Mouse (Mus musculus) neural tube, embryonic 14.5 days (tissue): ENCODE measurements at regions not wholly inside any gene's neighbourhood (a gene's known extent, or its start where the extent isn't known, plus 50 kb on each side); places are given as distances from the start of the nearest gene placed in this dataset.

Experiments used
- ATAC-seq: fragments of 200-750 bp; cut with Nextera tagmentation; 2 replicates; pipeline ENCODE4 v1.8.0; 2017; ENCODE audit warnings: low read depth, mild to moderate bottlenecking, moderate TSS enrichment, moderate library complexity
- H3K27ac ChIP-seq: fragments of 300-500 bp; sonication (generic); 2 replicates; pipeline ENCODE4 v1.5.1; 2014; ENCODE audit warnings: low read depth, mild to moderate bottlenecking, control low read depth, low read length, moderate library complexity, mixed read lengths
- H3K27me3 ChIP-seq: fragments of 300-500 bp; sonication (generic); 2 replicates; pipeline ENCODE4 v1.6.1; 2014; ENCODE audit warnings: low read length; ENCODE audit not compliant: control insufficient read depth, insufficient read depth
- H3K36me3 ChIP-seq: fragments of 300-500 bp; sonication (generic); 2 replicates; pipeline ENCODE4 v1.6.1; 2014; ENCODE audit warnings: low read length, mixed read lengths; ENCODE audit not compliant: control insufficient read depth, insufficient read depth
- H3K4me1 ChIP-seq: fragments of 300-500 bp; sonication (generic); 2 replicates; pipeline ENCODE4 v1.6.1; 2014; ENCODE audit warnings: low read length; ENCODE audit not compliant: control insufficient read depth, insufficient read depth
- H3K4me2 ChIP-seq: fragments of 300-500 bp; sonication (generic); 2 replicates; pipeline ENCODE4 v1.6.1; 2014; ENCODE audit warnings: mild to moderate bottlenecking, low read depth, low read length, control low read depth
- H3K4me3 ChIP-seq: fragments of 300-500 bp; sonication (generic); 2 replicates; pipeline ENCODE4 v1.5.1; 2014; ENCODE audit warnings: low read depth, low read length, control low read depth, mixed read lengths
- H3K9ac ChIP-seq: fragments of 300-500 bp; sonication (generic); replicated peaks from 2 replicates; pipeline ENCODE4 v1.6.1; 2014; ENCODE audit warnings: low read depth, mild to moderate bottlenecking, control low read depth, low read length, mixed read lengths
- H3K9me3 ChIP-seq: fragments of 300-500 bp; sonication (generic); 2 replicates; pipeline ENCODE4 v1.6.1; 2016; ENCODE audit warnings: low read length; ENCODE audit not compliant: control insufficient read depth
- WGBS: fragments of 180-500 bp; shearing (Covaris S2); extraction: QIAGEN DNeasy Blood & Tissue Kit; methylation state at CpG from one replicate; pipeline ENCODE4 v1.1.7; 2014; 5-methylcytosine and 5-hydroxymethylcytosine counted together

GRCm38 (mm10) chr3:47668824-47669223, 1220.8 kb upstream of the Pabpc4l start:
- WGBS: 16% methylated on average over 3 of the region's 3 CpGs
- no peak overlapping the region for H3K4me2 ChIP-seq
- ATAC-seq: peak; percentile 86

GRCm38 (mm10) chr3:47662484-47662883, 1214.5 kb upstream of the Pabpc4l start:
- Histone ChIP-seq H3K36me3 (no peaks in the 10 kb centered on the region), H3K27me3 (no peaks in the 10 kb centered on the region), H3K4me2 (no peak overlapping the region), H3K4me1 (no peaks in the 10 kb centered on the region), H3K4me3 (no peak overlapping the region), H3K9ac (no peak overlapping the region), H3K27ac (no peak overlapping the region), H3K9me3 (no peaks in the 10 kb centered on the region)
- 56% methylated on average over 1 of the region's 1 CpGs for WGBS
- no peak for ATAC-seq

More at GRCm38 (mm10) chr3:47668824-47669223, 1220.8 kb upstream of the Pabpc4l start:
- Histone ChIP-seq H3K4me1 (no peaks in the 10 kb centered on the region), H3K9ac (no peak overlapping the region), H3K27me3 (no peaks in the 10 kb centered on the region), H3K27ac (no peak overlapping the region), H3K4me3 (no peak overlapping the region), H3K36me3 (no peaks in the 10 kb centered on the region), H3K9me3 (no peaks in the 10 kb centered on the region)

GRCm38 (mm10) chr3:47660531-47660930, 1212.5 kb upstream of the Pabpc4l start:
- Histone ChIP-seq H3K4me2 (no peak overlapping the region), H3K36me3 (no peaks in the 10 kb centered on the region), H3K27ac (no peak overlapping the region), H3K9me3 (no peaks in the 10 kb centered on the region), H3K27me3 (no peaks in the 10 kb centered on the region), H3K4me3 (no peak overlapping the region), H3K9ac (no peak overlapping the region), H3K4me1 (no peaks in the 10 kb centered on the region)
- WGBS: 14% methylated on average over 1 of the region's 1 CpGs
- ATAC-seq: no peak
